Mouse (Mus musculus) forebrain, embryonic 14.5 days (tissue): ENCODE measurements around the gene Pgpep1. TPM values are rescaled to one million over a fixed set of nuclear protein-coding genes. Genes with fewer than 3 reads are reported as not detected.

Experiments
- ATAC-seq: fragments of 200-750 bp; cut with Nextera tagmentation; 2 replicates; pipeline ENCODE4 v1.8.0; 2017; ENCODE audit warnings: mild to moderate bottlenecking, moderate library complexity
- DNase-seq: peaks from one replicate; pipeline ENCODE4 v3.0.0-alpha.2; 2015; ENCODE audit warnings: low spot score
- H3K27ac ChIP-seq: fragments of 300-500 bp; sonication (generic); 2 replicates; pipeline ENCODE4 v1.5.1; 2014; ENCODE audit warnings: low read depth, mild to moderate bottlenecking, control low read depth, low read length, moderate library complexity
- H3K27me3 ChIP-seq: fragments of 300-500 bp; sonication (generic); replicated peaks from 2 replicates; pipeline ENCODE4 v1.6.1; 2014; ENCODE audit warnings: low read length, control low read depth, mixed read lengths; ENCODE audit not compliant: control insufficient read depth, insufficient read depth
- H3K36me3 ChIP-seq: fragments of 300-500 bp; sonication (generic); 2 replicates; pipeline ENCODE4 v1.6.1; 2014; ENCODE audit warnings: low read length, control low read depth; ENCODE audit not compliant: control insufficient read depth, insufficient read depth
- H3K4me1 ChIP-seq: fragments of 300-500 bp; sonication (generic); 2 replicates; pipeline ENCODE4 v1.6.1; 2014; ENCODE audit warnings: antibody characterized with exemption, low read length, control low read depth; ENCODE audit not compliant: control insufficient read depth, insufficient read depth
- H3K4me2 ChIP-seq: fragments of 300-500 bp; sonication (generic); 2 replicates; pipeline ENCODE4 v1.6.1; 2014; ENCODE audit warnings: mild to moderate bottlenecking, control low read depth, low read length
- H3K4me3 ChIP-seq: fragments of 300-500 bp; sonication (generic); 2 replicates; pipeline ENCODE4 v1.5.1; 2014; ENCODE audit warnings: low read depth, low read length, control low read depth
- H3K9ac ChIP-seq: fragments of 300-500 bp; sonication (generic); 2 replicates; pipeline ENCODE4 v1.6.1; 2014; ENCODE audit warnings: mild to moderate bottlenecking, low read length, control low read depth, moderate library complexity
- H3K9me3 ChIP-seq: fragments of 300-500 bp; sonication (generic); replicated peaks from 2 replicates; pipeline ENCODE4 v1.6.1; 2016; ENCODE audit warnings: low read length, control low read depth, mixed read lengths; ENCODE audit not compliant: control insufficient read depth
- WGBS: fragments of 180-500 bp; shearing (Covaris S2); extraction: QIAGEN DNeasy Blood & Tissue Kit; methylation state at CpG from one replicate; pipeline ENCODE4 v1.1.7; 2014; 5-methylcytosine and 5-hydroxymethylcytosine counted together
- polyA plus RNA-seq: library from polyadenylated mRNA; unstranded; fragments of >200 nt; fragmentation: Nextera tagmentation; extraction: Ambion mirVana; gene quantifications from 2 replicates; pipeline ENCODE4 v1.2.1, GENCODE M21; 2014

Gene Pgpep1
- polyA plus RNA-seq, 1 experiment from 2014 or later: 101 TPM

DNA sequence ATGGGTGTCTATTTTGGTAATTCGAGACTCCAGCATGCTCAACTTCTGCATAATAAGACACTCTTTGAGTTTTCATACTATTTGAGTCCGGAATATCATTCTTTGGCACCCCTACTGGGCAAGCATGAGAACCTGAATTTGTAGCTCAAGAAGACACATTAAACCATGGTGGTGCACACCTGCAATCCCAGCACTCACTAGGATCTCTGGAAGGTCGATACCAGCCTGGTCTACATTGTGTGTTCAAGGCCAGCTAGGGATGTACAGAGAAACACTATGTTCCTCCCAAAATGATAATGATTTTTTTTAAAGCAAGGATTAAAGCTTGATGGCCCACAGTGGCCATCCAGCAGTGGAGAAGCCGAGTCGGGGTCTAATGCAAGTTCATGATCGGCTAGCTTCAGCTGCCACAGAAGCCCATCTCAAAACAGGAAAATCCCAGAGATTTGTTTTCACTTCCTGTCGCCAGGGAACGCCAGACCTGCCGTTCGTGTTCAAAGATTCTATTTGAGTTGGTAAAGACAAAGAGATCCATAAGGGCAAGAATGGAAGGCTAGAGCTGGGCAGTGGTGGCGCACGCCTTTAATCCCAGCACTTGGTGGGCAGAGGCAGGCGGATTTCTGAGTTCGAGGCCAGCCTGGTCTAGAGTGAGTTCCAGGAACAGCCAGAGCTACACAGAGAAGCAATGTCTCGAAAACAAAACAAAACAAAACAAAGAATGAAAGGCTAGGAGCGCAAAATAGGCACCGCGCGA is 12.3 kb upstream of the Pgpep1 start:
- no peaks in the 10 kb centered on the region for H3K9me3 ChIP-seq
- peaks cover 3% of the 10 kb centered on the region; the same call in 1 of the 2 replicates for H3K36me3 ChIP-seq
- H3K4me1 ChIP-seq: peaks cover 10% of the 10 kb centered on the region
- WGBS: 37% methylated on average over 19 of the region's 19 CpGs
- peak overlapping the region; percentile 87 for H3K27ac ChIP-seq
- no peak for ATAC-seq
- DNase-seq: no peak
- H3K4me2 ChIP-seq: peak overlapping the region; percentile 49
- peak overlapping the region; percentile 62 for H3K4me3 ChIP-seq
- H3K27me3 ChIP-seq: no peaks in the 10 kb centered on the region
- H3K9ac ChIP-seq: peak overlapping the region; percentile 66

DNA sequence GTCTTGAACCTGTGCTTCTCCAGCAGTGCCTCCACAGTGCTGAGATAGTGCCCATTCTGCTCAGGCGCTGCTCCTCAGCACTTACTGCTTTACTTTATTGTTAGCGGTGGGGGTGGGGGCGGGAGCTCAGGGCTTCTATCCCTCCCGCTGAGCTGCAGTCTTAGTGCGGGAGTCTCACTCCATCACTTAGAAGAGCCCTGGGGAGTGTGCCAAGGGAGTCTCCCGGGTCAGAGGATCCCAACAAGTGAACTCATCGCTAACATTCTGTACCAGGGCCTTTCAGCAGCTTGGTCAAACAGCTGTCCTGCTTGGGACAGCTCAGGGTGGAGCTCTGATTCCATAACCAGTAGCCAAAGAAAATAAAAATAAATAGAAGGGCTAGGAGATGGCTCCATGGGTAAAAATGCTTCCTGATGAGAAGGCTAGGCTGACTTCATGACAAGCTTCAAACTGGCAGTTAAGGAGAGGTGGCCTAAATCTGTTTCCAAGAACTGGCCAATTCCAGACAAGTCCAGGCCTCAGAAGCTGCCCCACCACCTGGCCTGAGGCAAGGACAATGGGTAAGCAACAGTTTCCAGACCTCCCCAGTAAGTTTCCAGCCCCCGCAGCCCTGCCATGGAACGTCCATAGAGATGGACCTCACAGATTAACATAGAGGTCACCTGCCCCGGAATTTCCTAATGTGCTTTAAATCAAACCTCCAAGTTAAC is 11.6 kb upstream of the Pgpep1 start:
- no peak overlapping the region for H3K9ac ChIP-seq
- H3K27me3 ChIP-seq: no peaks in the 10 kb centered on the region
- 60% methylated on average over 10 of the region's 10 CpGs for WGBS
- H3K36me3 ChIP-seq: no peaks in the 10 kb centered on the region
- H3K4me3 ChIP-seq: no peak overlapping the region
- DNase-seq (no peak), ATAC-seq (no peak)
- 0 out of 2 replicates have a peak overlapping the region, but pooled peaks have one; percentile 87 for H3K27ac ChIP-seq
- no peak overlapping the region for H3K4me2 ChIP-seq
- no peaks in the 10 kb centered on the region for H3K9me3 ChIP-seq
- peaks cover 10% of the 10 kb centered on the region for H3K4me1 ChIP-seq

DNA sequence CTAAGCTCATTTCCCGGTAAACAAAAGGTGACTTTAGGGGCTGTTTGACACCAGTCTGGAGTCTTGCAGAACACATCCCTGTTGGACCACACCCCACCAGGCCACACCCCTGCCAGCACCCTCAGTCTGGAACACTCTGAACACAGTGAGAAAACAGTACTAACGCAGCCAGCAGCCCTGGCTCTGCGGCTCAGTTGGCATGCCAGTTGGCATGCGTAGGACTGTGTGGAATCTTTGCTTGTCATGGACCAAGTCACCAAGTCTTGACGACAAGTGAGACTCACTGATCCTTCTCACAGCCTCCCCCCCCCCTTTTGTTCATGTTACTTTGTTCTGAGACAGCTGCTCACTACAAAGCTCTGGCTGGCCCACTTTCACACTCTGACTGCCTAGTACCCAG is 6.9 kb upstream of the Pgpep1 start:
- peak; percentile 49 for DNase-seq
- Histone ChIP-seq H3K4me3 (no peak overlapping the region), H3K27ac (no peak overlapping the region), H3K27me3 (no peaks in the 10 kb centered on the region), H3K36me3 (no peaks in the 10 kb centered on the region), H3K4me2 (no peak overlapping the region), H3K9ac (no peak overlapping the region), H3K4me1 (no peaks in the 10 kb centered on the region), H3K9me3 (no peaks in the 10 kb centered on the region)
- peak; percentile 50; the same call in 1 of the 2 replicates for ATAC-seq
- 58% methylated on average over 5 of the region's 5 CpGs for WGBS

DNA sequence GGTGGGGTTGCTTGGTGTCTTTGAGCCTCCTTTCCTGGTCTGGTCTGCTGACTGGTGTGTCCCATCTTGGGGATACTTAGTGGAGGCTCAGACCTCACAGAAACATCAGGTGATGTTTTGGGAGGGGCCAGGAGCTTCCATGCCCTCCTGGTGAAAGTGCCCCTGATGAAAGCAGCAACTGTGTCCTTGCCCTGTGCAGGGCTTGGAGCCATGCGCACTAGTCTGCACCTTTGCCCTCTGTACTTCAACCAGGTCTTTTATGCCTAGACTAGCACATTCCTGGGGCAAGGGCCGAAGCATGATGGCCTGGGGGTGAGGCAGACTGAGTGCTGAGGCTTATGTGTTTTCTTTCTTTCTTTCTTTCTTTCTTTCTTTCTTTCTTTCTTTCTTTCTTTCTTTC is 5.4 kb upstream of the Pgpep1 start:
- ATAC-seq: no peak
- no peak overlapping the region for H3K9ac ChIP-seq
- DNase-seq: no peak
- no peaks in the 10 kb centered on the region for H3K9me3 ChIP-seq
- no peak overlapping the region for H3K27ac ChIP-seq
- no peaks in the 10 kb centered on the region for H3K36me3 ChIP-seq
- no peak overlapping the region for H3K4me3 ChIP-seq
- H3K27me3 ChIP-seq: no peaks in the 10 kb centered on the region
- no peaks in the 10 kb centered on the region for H3K4me1 ChIP-seq
- no peak overlapping the region for H3K4me2 ChIP-seq
- WGBS: 81% methylated on average over 2 of the region's 2 CpGs

DNA sequence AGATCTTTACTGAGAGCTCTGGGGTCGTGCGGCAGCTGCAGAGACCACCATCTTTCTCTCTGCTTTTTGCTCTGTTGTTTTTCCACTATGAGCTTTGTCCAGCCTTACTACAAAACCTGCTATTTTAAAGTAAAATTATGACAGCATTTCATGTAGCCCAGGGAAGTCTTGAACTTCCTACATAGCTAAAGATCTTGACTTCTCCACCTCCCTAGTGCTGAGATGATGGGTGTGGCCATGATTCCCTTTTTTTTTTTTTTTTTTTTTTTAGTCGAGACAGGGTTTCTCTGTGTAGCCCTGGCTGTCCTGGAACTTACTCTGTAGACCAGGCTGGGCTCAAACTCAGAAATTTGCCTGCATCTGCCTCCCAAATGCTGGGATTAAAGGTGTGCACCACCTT is 4.4 kb upstream of the Pgpep1 start:
- Histone ChIP-seq H3K27ac (no peak overlapping the region), H3K27me3 (no peaks in the 10 kb centered on the region), H3K9me3 (no peaks in the 10 kb centered on the region), H3K4me2 (no peak overlapping the region), H3K4me3 (no peak overlapping the region), H3K9ac (no peak overlapping the region), H3K4me1 (peaks cover 6% of the 10 kb centered on the region; the same call in 1 of the 2 replicates), H3K36me3 (no peaks in the 10 kb centered on the region)
- no peak for ATAC-seq
- no peak for DNase-seq
- 84% methylated on average over 3 of the region's 3 CpGs for WGBS

DNA sequence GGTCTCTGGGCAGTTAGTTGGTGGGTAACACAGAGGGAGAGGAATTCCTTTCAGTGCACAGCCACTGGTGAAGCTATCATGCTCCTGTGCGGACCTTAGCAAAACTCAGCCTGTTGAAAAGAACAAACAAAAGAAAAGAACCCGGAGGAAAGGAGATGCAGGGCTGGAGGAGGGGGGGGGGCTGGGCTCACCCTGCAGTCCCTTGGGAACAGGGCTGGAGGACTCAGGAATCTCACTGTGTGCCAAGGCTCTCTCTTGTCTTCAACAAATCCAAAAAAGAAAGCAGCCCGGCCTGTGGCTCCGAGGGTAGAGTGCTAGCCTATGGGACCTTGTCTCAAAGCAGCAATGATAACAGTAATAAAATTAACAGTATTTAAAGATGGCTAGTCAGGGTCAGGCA is 3.5 kb upstream of the Pgpep1 start:
- no peaks in the 10 kb centered on the region for H3K27me3 ChIP-seq
- WGBS: 41% methylated on average over 4 of the region's 4 CpGs
- ATAC-seq (no peak), DNase-seq (no peak)
- no peak overlapping the region; the same call in 1 of the 2 replicates for H3K9ac ChIP-seq
- no peak overlapping the region for H3K4me2 ChIP-seq
- H3K4me1 ChIP-seq: peaks cover 10% of the 10 kb centered on the region
- H3K9me3 ChIP-seq: no peaks in the 10 kb centered on the region
- no peak overlapping the region for H3K27ac ChIP-seq
- no peak overlapping the region for H3K4me3 ChIP-seq
- no peaks in the 10 kb centered on the region for H3K36me3 ChIP-seq

DNA sequence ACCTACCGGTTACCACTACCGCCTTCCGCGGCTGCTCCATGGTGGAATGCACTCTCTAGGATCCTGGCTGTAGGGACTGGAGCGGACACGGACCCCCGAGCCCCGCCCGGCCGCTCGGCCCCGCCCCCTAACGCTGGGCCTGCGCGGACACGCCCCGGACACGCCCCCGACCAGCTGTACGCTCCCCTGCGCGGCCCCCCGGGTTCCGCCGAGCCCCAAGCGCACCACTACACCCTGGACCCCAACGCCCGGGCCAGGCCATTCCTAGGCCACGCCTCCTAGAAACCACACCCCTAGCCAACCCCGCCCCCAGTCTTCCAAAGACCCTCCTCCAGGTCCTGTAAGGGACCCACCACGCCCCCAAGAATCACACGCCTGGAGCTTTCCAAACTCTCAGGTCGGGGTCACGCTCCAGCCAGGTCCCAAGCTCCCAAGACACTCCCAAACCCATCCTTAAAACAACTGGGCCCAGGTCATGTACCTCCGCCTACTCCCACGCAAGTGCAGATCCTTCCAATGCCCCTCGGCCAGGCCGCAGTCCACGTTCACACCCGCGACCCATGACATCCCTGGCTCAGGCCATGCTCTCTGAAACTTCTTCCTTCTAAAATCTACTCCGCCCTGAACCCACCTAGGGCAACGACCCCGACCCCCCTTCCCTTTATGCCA is 450 bp downstream of the Pgpep1 start:
- no peaks in the 10 kb centered on the region for H3K27me3 ChIP-seq
- H3K9me3 ChIP-seq: no peaks in the 10 kb centered on the region
- peak overlapping the region; percentile 90 for H3K4me2 ChIP-seq
- H3K9ac ChIP-seq: peak overlapping the region; percentile 78
- ATAC-seq: peak; percentile 90
- WGBS: under 1% methylated on average over 37 of the region's 44 CpGs
- H3K4me1 ChIP-seq: peaks cover 28% of the 10 kb centered on the region
- peak overlapping the region; percentile 31; the same call in 1 of the 2 replicates for H3K27ac ChIP-seq
- H3K4me3 ChIP-seq: peak overlapping the region; percentile 63
- H3K36me3 ChIP-seq: peaks cover 7% of the 10 kb centered on the region; the same call in 1 of the 2 replicates
- DNase-seq: peak; percentile 92

DNA sequence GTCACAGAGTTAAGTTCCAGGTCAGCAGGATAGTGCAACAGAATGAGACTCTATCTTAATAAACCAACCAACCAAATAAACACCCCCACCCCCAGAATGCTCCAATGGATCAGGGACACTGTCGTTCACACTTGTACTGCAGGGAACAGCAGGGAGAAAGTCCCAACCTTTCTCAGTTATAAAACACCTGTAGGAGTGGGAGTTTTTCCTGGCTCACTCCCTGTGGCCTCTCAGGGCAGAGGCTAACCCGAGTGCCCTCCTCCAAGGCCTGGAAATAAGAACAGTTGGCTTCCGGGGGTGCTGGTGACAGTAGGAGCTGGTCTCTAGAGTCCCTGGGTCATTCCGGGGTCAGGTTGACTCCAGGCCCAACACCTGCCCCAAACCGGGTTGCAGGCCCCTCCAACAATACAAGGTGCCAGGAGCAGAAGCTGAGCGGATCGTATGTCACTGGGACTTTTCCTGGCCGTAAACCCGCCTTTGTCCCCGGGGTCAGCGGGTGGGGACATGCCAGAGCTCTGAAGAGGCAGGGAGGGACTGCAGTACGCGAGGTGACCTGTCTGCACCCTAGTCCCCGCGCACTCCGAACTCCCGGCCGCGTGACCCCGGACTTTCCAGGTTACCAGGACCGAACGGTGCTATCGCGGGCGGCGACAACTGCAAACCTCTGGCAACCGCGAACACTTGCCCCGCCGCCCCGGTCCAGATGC is 1.1 kb downstream of the Pgpep1 start:
- H3K9ac ChIP-seq: peak overlapping the region; percentile 78
- peak; percentile 9; the same call in 1 of the 2 replicates for ATAC-seq
- no peaks in the 10 kb centered on the region for H3K27me3 ChIP-seq
- H3K9me3 ChIP-seq: no peaks in the 10 kb centered on the region
- peak overlapping the region; percentile 90 for H3K4me2 ChIP-seq
- peaks cover 28% of the 10 kb centered on the region for H3K4me1 ChIP-seq
- H3K27ac ChIP-seq: peak overlapping the region; percentile 31
- 2% methylated on average over 31 of the region's 31 CpGs for WGBS
- H3K36me3 ChIP-seq: peaks cover 14% of the 10 kb centered on the region; the same call in 1 of the 2 replicates
- peak overlapping the region; percentile 63 for H3K4me3 ChIP-seq
- no peak for DNase-seq
